Mouse (Mus musculus): Measurements from ENCODE around the gene Dkkl1. TPM values are rescaled to one million over a fixed set of nuclear protein-coding genes. Genes with fewer than 3 reads are reported as not detected.

Dkkl1 gene
- polyA plus RNA-seq, 1 experiment from 2014 or later: 0.84 TPM

DNA sequence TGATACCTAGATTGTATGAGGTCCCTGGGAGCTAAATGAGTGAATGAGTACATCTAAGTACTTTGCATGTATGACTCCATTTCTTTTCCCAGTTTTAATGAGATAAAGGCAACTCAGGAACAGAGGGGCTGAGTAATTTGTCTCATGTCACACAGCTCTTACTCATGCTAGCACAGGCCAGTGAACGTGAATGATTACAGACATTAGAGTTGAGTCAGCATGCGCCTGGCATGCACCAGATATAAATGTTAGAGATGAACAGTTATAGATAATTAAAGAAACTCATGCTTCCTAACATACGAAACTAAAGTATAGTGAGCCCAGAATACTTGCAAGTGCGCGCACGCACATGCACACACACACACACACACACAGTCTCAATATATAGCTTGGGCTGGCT lies 21.8 kb downstream of the Dkkl1 start:
- no peak overlapping the region for H3K4me2 ChIP-seq (ENCODE audit: low read depth, low read length)

GRCm38 (mm10) chr7:45189600-45189999 lies 22.3 kb downstream of the Dkkl1 start:
- Histone ChIP-seq H3K9ac (ENCODE audit: low read length) (no peak overlapping the region), H3K4me2 (ENCODE audit: low read depth, low read length) (no peak overlapping the region), H3K27ac (ENCODE audit: low read length) (no peak overlapping the region), H3K36me3 (ENCODE audit: control insufficient read depth, insufficient read depth, low read length) (no peaks in the 10 kb centered on the region), H3K4me1 (replicated peaks; ENCODE audit: control insufficient read depth, insufficient read depth, low read length) (no peaks in the 10 kb centered on the region; the same call in 1 of the 2 replicates), H3K9me3 (ENCODE audit: control insufficient read depth, low read length) (no peaks in the 10 kb centered on the region), H3K4me3 (ENCODE audit: low read length) (no peak overlapping the region), H3K27me3 (ENCODE audit: control insufficient read depth, insufficient read depth, low read depth, low read length) (peaks cover 35% of the 10 kb centered on the region)
- ATAC-seq (ENCODE audit: low read depth): no peak
- 38% methylated on average over 16 of the region's 16 CpGs for WGBS

More for the DNA sequence above, 21.8 kb downstream of the Dkkl1 start:
- no peak for ATAC-seq (ENCODE audit: low read depth)
- Histone ChIP-seq H3K27ac (ENCODE audit: low read length) (no peak overlapping the region), H3K27me3 (ENCODE audit: control insufficient read depth, insufficient read depth, low read depth, low read length) (peaks cover 29% of the 10 kb centered on the region), H3K9ac (ENCODE audit: low read length) (no peak overlapping the region), H3K36me3 (ENCODE audit: control insufficient read depth, insufficient read depth, low read length) (no peaks in the 10 kb centered on the region), H3K9me3 (ENCODE audit: control insufficient read depth, low read length) (no peaks in the 10 kb centered on the region), H3K4me3 (ENCODE audit: low read length) (no peak overlapping the region), H3K4me1 (replicated peaks; ENCODE audit: control insufficient read depth, insufficient read depth, low read length) (no peaks in the 10 kb centered on the region; the same call in 1 of the 2 replicates)
- WGBS: 86% methylated on average over 6 of the region's 6 CpGs

DNA sequence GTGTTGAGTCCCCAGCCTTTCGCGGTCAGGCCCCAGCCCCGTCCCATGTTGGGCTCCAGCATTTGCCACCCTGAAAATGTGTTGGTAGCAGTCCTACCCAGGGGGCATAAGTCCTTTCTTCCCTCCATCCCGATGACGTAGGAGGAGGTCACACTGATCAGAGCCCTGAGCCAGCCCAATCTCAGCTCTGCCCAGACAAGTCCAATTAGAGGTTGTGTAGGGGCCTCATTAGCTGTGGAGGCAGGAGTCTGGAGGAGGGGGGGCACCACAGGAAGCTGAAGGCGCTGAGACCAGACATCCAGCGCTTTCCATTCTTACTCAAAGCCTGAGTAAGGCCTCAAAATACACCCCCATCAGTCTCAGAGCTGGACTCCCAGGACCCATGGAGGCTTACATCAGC lies 26.0 kb downstream of the Dkkl1 start:
- Histone ChIP-seq H3K4me2 (ENCODE audit: low read depth, low read length) (no peak overlapping the region), H3K9ac (ENCODE audit: low read length) (no peak overlapping the region), H3K4me3 (ENCODE audit: low read length) (no peak overlapping the region), H3K27ac (ENCODE audit: low read length) (no peak overlapping the region), H3K4me1 (replicated peaks; ENCODE audit: control insufficient read depth, insufficient read depth, low read length) (peaks cover 5% of the 10 kb centered on the region), H3K27me3 (ENCODE audit: control insufficient read depth, insufficient read depth, low read depth, low read length) (peaks cover 70% of the 10 kb centered on the region), H3K36me3 (ENCODE audit: control insufficient read depth, insufficient read depth, low read length) (no peaks in the 10 kb centered on the region), H3K9me3 (ENCODE audit: control insufficient read depth, low read length) (no peaks in the 10 kb centered on the region)
- no peak for ATAC-seq (ENCODE audit: low read depth)
- 58% methylated on average over 7 of the region's 7 CpGs for WGBS

GRCm38 (mm10) chr7:45183672-45184071 lies 28.3 kb downstream of the Dkkl1 start:
- H3K9ac ChIP-seq (ENCODE audit: low read length): no peak overlapping the region
- no peaks in the 10 kb centered on the region for H3K36me3 ChIP-seq (ENCODE audit: control insufficient read depth, insufficient read depth, low read length)
- no peak for ATAC-seq (ENCODE audit: low read depth)
- H3K9me3 ChIP-seq (ENCODE audit: control insufficient read depth, low read length): no peaks in the 10 kb centered on the region
- H3K4me3 ChIP-seq (ENCODE audit: low read length): no peak overlapping the region
- H3K4me1 ChIP-seq (replicated peaks; ENCODE audit: control insufficient read depth, insufficient read depth, low read length): peaks cover 5% of the 10 kb centered on the region
- no peak overlapping the region for H3K4me2 ChIP-seq (ENCODE audit: low read depth, low read length)
- 58% methylated on average over 7 of the region's 7 CpGs for WGBS
- H3K27me3 ChIP-seq (ENCODE audit: control insufficient read depth, insufficient read depth, low read depth, low read length): peaks cover 83% of the 10 kb centered on the region
- no peak overlapping the region for H3K27ac ChIP-seq (ENCODE audit: low read length)

- Histone ChIP-seq H3K9me3 (ENCODE audit: control insufficient read depth, low read length) (no peaks in the 10 kb centered on the region), H3K9ac (ENCODE audit: low read length) (peak overlapping the region; percentile 25), H3K27me3 (ENCODE audit: control insufficient read depth, insufficient read depth, low read depth, low read length) (peaks cover 90% of the 10 kb centered on the region), H3K4me3 (ENCODE audit: low read length) (peak overlapping the region; percentile 40), H3K36me3 (ENCODE audit: control insufficient read depth, insufficient read depth, low read length) (no peaks in the 10 kb centered on the region), H3K27ac (ENCODE audit: low read length) (no peak overlapping the region), H3K4me2 (ENCODE audit: low read depth, low read length) (peak overlapping the region; percentile 64), H3K4me1 (replicated peaks; ENCODE audit: control insufficient read depth, insufficient read depth, low read length) (peaks cover 5% of the 10 kb centered on the region)
- peak; percentile 37 for ATAC-seq (ENCODE audit: low read depth)
- 15% methylated on average over 11 of the region's 11 CpGs for WGBS
Observed at GRCm38 (mm10) chr7:45182606-45183005, 29.3 kb downstream of the Dkkl1 start.

- H3K9ac ChIP-seq (ENCODE audit: low read length): peak overlapping the region; percentile 25
- no peak overlapping the region for H3K27ac ChIP-seq (ENCODE audit: low read length)
- peaks cover 94% of the 10 kb centered on the region for H3K27me3 ChIP-seq (ENCODE audit: control insufficient read depth, insufficient read depth, low read depth, low read length)
- H3K4me1 ChIP-seq (replicated peaks; ENCODE audit: control insufficient read depth, insufficient read depth, low read length): peaks cover 5% of the 10 kb centered on the region
- WGBS: under 1% methylated on average over 34 of the region's 34 CpGs
- ATAC-seq (ENCODE audit: low read depth): peak; percentile 95
- H3K9me3 ChIP-seq (ENCODE audit: control insufficient read depth, low read length): no peaks in the 10 kb centered on the region
- peak overlapping the region; percentile 40 for H3K4me3 ChIP-seq (ENCODE audit: low read length)
- H3K4me2 ChIP-seq (ENCODE audit: low read depth, low read length): peak overlapping the region; percentile 64
- no peaks in the 10 kb centered on the region for H3K36me3 ChIP-seq (ENCODE audit: control insufficient read depth, insufficient read depth, low read length)
Observed at GRCm38 (mm10) chr7:45182199-45182601, 29.7 kb downstream of the Dkkl1 start.

GRCm38 (mm10) chr7:45181540-45181939 lies 30.4 kb downstream of the Dkkl1 start:
- 4% methylated on average over 35 of the region's 35 CpGs for WGBS
- Histone ChIP-seq H3K4me3 (ENCODE audit: low read length) (no peak overlapping the region), H3K27me3 (ENCODE audit: control insufficient read depth, insufficient read depth, low read depth, low read length) (peaks cover 95% of the 10 kb centered on the region), H3K9ac (ENCODE audit: low read length) (no peak overlapping the region), H3K27ac (ENCODE audit: low read length) (no peak overlapping the region), H3K9me3 (ENCODE audit: control insufficient read depth, low read length) (no peaks in the 10 kb centered on the region), H3K36me3 (ENCODE audit: control insufficient read depth, insufficient read depth, low read length) (no peaks in the 10 kb centered on the region), H3K4me2 (ENCODE audit: low read depth, low read length) (peak overlapping the region; percentile 64; the same call in 1 of the 2 replicates), H3K4me1 (replicated peaks; ENCODE audit: control insufficient read depth, insufficient read depth, low read length) (peaks cover 5% of the 10 kb centered on the region)
- ATAC-seq (ENCODE audit: low read depth): no peak

- 22% methylated on average over 20 of the region's 20 CpGs for WGBS
- H3K36me3 ChIP-seq (ENCODE audit: control insufficient read depth, insufficient read depth, low read length): no peaks in the 10 kb centered on the region
- peaks cover 8% of the 10 kb centered on the region for H3K4me1 ChIP-seq (replicated peaks; ENCODE audit: control insufficient read depth, insufficient read depth, low read length)
- H3K4me3 ChIP-seq (ENCODE audit: low read length): no peak within 1 kb of the TSS
- H3K4me2 ChIP-seq (ENCODE audit: low read depth, low read length): peak within 1 kb of the TSS; percentile 64
- H3K9ac ChIP-seq (ENCODE audit: low read length): no peak within 1 kb of the TSS
- no peak for ATAC-seq (ENCODE audit: low read depth)
- H3K9me3 ChIP-seq (ENCODE audit: control insufficient read depth, low read length): no peaks in the 10 kb centered on the region
- no peak within 1 kb of the TSS for H3K27ac ChIP-seq (ENCODE audit: low read length)
- peaks cover 97% of the 10 kb centered on the region for H3K27me3 ChIP-seq (ENCODE audit: control insufficient read depth, insufficient read depth, low read depth, low read length)
Observed at GRCm38 (mm10) chr7:45180896-45181477, 31.0 kb downstream of the Dkkl1 start, which contains the start of gene Pth2. Pth2 (plus strand) TSS chr7:45180995.

DNA sequence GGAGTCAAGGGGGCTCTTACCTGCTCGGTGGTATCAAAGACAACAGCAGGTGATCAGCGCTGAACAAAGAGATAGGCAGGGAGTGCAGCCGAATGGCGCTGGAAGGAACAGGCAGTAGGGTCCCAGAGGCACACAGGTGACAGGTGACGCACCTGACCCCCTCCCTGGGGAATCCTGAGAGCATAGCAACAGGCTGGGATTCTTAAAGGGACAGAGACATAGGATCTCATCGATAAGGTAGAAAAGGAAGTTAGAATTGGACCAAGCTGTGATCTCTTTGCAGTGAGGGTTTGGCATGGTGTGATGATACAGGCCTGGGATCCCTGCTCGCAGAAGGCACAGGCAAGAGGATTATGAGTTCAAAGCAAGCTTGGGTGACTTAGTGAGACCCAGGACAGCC lies 32.5 kb downstream of the Dkkl1 start, which contains the start of gene Gfy:
Gfy (minus strand) TSS at position 101 of the 400 bp plus-strand sequence.
- 28% methylated on average over 7 of the region's 7 CpGs for WGBS
- ATAC-seq (ENCODE audit: low read depth): no peak

More for the DNA sequence above, 32.5 kb downstream of the Dkkl1 start, which contains the start of gene Gfy:
- H3K9me3 ChIP-seq (ENCODE audit: control insufficient read depth, low read length): no peaks in the 10 kb centered on the region
- no peak within 1 kb of the TSS for H3K27ac ChIP-seq (ENCODE audit: low read length)
- no peaks in the 10 kb centered on the region for H3K36me3 ChIP-seq (ENCODE audit: control insufficient read depth, insufficient read depth, low read length)
- peaks cover 8% of the 10 kb centered on the region for H3K4me1 ChIP-seq (replicated peaks; ENCODE audit: control insufficient read depth, insufficient read depth, low read length)
- no peak within 1 kb of the TSS for H3K4me2 ChIP-seq (ENCODE audit: low read depth, low read length)
- H3K27me3 ChIP-seq (ENCODE audit: control insufficient read depth, insufficient read depth, low read depth, low read length): peaks cover 97% of the 10 kb centered on the region
- H3K4me3 ChIP-seq (ENCODE audit: low read length): no peak within 1 kb of the TSS
- H3K9ac ChIP-seq (ENCODE audit: low read length): no peak within 1 kb of the TSS
